Mouse (Mus musculus) kidney, adult 2 months (tissue): Measurements from ENCODE around the gene Cd40.

Experiments used
- CTCF ChIP-seq: fragments of 200-500 bp; conservative IDR thresholded peaks from 2 replicates; pipeline ENCODE4 v1.5.1; 2011; ENCODE audit warnings: low read depth, mild to moderate bottlenecking, control low read depth, low read length, moderate library complexity, mixed read lengths; ENCODE audit not compliant: insufficient read depth, insufficient read length
- POLR2A ChIP-seq: fragments of 200-500 bp; IDR thresholded peaks from one replicate; pipeline ENCODE4 v1.6.1; 2011; ENCODE audit warnings: low read depth, low read length, control low read depth

GRCm38 (mm10) chr2:165010351-165010750 lies 45.1 kb upstream of the Cd40 start:
- TF ChIP-seq CTCF = no peak
- no peak for TF ChIP-seq POLR2A
